ENCODE assay signal across 8 mouse cellular contexts in the genomic region with DNA sequence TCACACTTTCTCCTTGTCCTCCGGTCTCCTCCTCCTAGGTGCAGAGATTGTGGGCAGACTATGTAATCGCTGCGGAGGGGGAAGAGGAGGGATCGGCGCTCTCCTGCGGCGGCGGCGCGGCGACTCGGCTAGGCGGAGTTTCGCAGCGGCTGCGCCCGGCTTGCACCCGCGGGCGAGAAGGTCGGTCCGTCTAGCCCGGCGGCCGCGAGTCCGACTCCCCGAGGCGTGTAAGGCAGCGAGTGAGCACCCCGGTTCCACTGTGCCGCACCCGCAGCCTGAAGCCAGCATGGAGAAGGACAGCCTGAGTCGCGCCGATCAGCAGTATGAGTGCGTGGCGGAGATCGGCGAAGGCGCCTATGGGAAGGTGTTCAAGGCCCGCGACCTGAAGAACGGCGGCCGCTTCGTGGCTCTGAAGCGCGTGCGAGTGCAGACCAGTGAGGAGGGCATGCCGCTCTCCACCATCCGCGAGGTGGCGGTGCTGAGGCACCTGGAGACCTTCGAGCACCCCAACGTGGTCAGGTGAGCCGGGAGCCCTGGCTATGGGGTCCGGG. TPM values are rescaled to one million over a fixed set of nuclear protein-coding genes. Genes with fewer than 3 reads are reported as not detected.
DNase-seq lines count a peak whose midpoint lies in the region; ATAC-seq and TF ChIP-seq lines count a peak whose summit lies in the region.

No protein-coding gene starts in this region.

- no peak for DNase-seq in Patski (ENCODE audit: low read depth, low spot score)
- peak; percentile 94 for DNase-seq in cerebellum, postnatal 10 days
- DNase-seq in frontal cortex, postnatal 25 days (ENCODE audit: low spot score in 2 of 2) = peak; percentile 61 to 66
- DNase-seq in left cerebral cortex, adult 11 months (ENCODE audit: low spot score) = peak; percentile 59
- peak; percentile 95 for DNase-seq in lung, postnatal 36 days
- DNase-seq in retina, embryonic 14.5 days (ENCODE audit: low spot score) = peak; percentile 82
- DNase-seq in thymus, postnatal 36 days = peak; percentile 88

- H3K4me3 ChIP-seq in hindbrain, embryonic 13.5 days = peak overlapping the region; percentile 56

- peak overlapping the region; percentile 90 for H3K4me2 ChIP-seq in hindbrain, embryonic 13.5 days

- CTCF ChIA-PET in Patski (lab: Charles Lee) = interaction anchor here (1.2 to 2.0 kb wide), 5 partner anchors 121 to 224 kb away, joined by 3 to 7 read pairs (median 4); no protein-coding TSS in a partner anchor

- POLR2A ChIA-PET in Patski (lab: Charles Lee) = interaction anchor here (0.6 kb wide), 1 partner anchor 96 kb away, joined by 3 read pairs; no protein-coding TSS in a partner anchor

- H3K36me3 ChIP-seq in hindbrain, embryonic 13.5 days = no peaks in the 10 kb centered on the region

- no peaks in the 10 kb centered on the region for H3K27me3 ChIP-seq in Patski
- H3K27me3 ChIP-seq in hindbrain, embryonic 13.5 days = peaks cover 40% of the 10 kb centered on the region

- peak; percentile 96 for TF ChIP-seq CTCF in Patski (IDR thresholded peaks at IDR 0.05)

- no peaks in the 10 kb centered on the region for H3K9me3 ChIP-seq in hindbrain, embryonic 13.5 days

- in situ Hi-C loops in Patski (cut with MboI; ENCODE audit: low pct_unique_long_range_greater_than_20kb) = loop anchor here (5.0 kb wide), 2 partner anchors 122 to 158 kb away; no protein-coding TSS in a partner anchor

- H3K27ac ChIP-seq in hindbrain, embryonic 13.5 days = peak overlapping the region; percentile 70

- ATAC-seq in Patski = peak; percentile 64
- peak; percentile 60 for ATAC-seq in hindbrain, embryonic 13.5 days (ENCODE audit: low FRiP score)

- H3K4me1 ChIP-seq in hindbrain, embryonic 13.5 days (replicated peaks) = peaks cover 32% of the 10 kb centered on the region

- peak overlapping the region; percentile 71 for H3K9ac ChIP-seq in hindbrain, embryonic 13.5 days

- under 1% methylated on average over 56 of the region's 58 CpGs for WGBS in hindbrain, embryonic 13.5 days

RNA-seq across cellular contexts. Expression of a gene that starts 2.9 kb away (rescaled TPM):
- polyA plus RNA-seq in Patski (2021) = 21.8 TPM
- 11.8 and 12.3 TPM in 2 replicates for polyA plus RNA-seq in hindbrain, embryonic 13.5 days (2015; fragmentation: Nextera tagmentation; extraction: Ambion mirVana)
